Mouse (Mus musculus): ENCODE measurements at regions not wholly inside any gene's neighbourhood (a gene's known extent, or its start where the extent isn't known, plus 50 kb on each side); places are given as distances from the start of the nearest gene placed in this dataset.

DNA sequence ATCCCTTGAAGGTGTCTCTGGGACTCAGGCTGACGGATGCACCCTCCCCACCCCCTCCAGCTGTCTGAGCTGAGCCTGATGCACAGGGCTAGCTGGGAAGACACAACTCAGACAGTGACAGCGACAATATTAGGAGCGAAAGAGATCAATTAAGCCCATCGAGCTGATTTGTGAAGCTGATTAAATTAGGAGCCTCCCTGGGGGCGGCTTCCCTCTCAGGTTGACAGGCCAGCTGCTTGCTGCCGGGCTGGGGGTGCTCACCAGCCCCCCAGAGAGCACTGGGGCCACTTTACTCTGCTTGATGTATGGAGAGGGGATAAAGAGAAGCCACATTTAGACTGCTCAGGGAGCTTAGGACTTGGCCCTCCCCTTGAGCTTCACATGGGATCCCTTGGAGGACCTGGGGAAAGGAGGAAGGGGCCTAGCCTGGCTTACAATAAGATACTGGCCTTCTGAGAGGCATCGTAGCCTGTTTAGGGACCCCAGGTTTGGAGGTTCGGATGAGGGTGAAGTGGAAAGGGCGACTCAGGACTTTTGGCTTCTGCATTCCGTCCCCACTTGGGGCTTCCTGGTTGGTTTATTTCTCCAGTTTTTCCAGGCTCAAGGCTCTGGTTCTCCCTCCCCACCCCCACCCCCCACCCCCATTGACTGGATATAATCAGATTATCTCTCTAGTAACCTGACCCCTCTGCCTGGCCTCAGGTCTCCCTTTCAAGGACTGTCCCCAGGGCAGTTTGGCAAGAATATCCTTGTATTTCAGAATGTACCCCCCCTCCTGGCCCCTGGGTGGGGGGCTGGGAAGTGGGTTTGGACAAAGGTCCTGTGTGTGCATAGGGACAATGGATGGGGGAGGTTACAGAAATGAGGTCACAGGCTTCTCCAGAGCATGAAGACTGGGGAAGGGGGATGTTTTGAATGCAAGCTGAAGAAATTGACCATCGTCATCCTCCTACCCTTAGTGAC lies 283.4 kb downstream of the Rps24 start:
- no peak for DNase-seq

DNA sequence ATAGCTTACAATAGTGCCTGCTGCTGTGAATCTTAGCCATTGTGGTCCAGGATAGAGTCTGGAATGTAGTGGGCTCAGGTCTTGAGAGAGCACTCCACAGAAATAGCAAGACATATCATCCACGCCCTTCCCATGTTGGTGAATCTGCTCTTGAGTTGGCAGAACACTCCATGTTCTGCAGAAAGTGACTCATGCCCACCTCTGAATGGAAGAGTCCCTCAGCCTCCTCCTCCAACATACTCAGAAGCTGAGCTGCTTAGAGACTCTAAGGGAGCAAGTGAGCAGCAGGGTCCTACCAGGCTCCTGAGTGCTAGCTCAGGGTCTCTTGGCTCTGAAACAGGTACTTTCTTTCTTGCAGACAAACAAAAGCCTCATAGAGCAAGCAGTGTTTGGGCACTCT lies 284.7 kb downstream of the Rps24 start:
- DNase-seq, result no peak

DNA sequence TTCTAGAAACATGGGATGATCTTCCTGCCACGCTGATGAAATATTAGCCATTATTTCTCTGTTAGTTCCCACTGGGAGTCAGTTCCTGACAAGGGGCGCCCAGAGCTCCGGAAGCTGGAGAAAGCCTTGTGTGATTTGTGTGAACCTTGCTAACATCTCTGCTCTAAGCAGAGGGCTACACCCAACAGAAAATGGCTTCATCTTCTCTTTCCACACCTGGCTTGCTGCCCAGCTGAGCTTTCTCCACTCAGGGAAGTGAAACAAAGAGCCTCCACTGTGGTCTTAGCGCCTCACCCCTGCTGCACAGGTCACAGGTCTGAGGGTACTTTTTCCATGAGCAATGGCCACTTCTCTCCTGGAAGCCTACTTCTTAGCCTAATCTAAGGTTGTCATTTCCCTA lies 285.2 kb downstream of the Rps24 start:
- peak; percentile 21 for DNase-seq

DNA sequence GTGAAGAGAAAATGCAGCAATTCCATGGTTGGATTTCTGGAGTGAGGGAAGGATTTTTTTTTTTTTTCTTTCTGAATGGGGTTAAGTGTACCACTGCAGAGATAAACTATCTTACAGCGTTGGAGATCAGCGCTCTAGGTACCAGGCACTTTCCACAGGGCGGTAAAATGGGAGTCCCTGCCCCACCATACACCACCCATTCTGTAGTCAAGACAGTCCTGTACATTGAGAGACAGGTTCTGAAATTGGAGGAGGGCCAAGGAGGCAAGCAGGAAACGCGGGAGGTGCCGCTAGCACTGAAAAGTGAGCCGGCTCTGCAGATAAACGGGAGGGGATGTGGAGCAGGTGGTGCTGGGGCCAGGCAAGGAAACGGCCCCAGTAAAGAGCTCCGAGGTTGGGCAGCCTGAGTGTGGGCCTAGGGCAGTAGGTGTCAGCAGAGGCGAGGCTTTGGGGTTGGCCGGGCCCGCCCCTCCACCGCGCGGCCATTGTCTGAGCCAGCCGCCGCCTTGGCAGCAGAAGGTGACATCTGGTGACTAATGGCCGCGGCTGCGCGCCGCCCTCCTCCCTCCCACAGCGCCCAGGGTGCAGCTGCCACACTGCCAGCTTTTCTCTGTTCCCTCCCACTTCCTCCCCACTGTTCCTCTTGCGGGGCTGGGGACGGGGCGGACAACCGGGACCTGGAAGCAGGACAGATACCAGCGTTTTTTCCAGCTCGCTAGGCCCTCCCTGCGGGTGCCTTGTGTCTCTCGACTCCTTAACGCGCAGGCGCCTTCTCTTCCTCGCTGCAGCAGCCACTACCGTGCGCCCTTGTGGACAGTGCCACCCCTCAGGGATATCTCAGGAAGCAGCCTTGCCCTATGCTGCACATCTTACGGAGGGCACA lies 292.1 kb downstream of the Rps24 start:
- peak; percentile 88 for DNase-seq

DNA sequence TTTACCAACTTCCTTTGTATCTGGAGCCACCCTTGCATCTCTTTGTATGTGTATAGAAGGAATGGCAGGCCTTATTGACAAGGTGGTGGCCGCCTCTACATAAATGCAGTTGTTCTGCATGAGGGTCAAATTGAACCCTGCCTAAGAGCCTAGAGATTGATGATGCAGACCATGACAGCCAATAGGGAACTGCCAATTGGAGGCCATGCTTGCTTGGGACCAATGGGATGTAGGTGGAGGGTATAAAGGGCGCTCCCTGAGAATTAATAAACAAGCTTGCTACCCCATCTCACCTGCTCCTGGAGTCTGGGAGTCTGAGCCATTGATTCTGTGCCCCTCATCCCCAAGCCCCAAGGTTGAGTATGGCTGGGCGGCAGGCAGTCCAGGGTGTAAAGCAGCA lies 294.7 kb downstream of the Rps24 start:
- no peak for DNase-seq

DNA sequence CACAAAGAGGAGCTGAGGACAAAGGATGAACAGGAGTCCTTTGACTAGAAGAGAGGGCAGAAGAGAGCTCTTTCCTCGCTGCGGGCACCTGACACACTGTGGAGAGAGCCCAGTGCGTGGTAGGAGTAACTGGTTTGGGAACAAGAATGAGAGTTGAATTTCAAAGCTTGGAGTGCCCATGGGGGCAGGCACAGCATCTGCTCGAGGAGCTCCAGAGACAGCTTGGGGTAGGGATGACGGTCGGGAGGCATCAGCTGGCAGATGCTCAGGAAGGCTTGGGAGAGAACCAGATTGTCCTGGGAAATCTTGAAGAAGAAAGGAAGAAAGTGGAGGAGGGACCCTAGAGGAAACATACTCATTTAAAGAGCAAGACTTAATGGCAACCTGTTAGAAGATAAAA lies 297.0 kb downstream of the Rps24 start:
- no peak for DNase-seq

DNA sequence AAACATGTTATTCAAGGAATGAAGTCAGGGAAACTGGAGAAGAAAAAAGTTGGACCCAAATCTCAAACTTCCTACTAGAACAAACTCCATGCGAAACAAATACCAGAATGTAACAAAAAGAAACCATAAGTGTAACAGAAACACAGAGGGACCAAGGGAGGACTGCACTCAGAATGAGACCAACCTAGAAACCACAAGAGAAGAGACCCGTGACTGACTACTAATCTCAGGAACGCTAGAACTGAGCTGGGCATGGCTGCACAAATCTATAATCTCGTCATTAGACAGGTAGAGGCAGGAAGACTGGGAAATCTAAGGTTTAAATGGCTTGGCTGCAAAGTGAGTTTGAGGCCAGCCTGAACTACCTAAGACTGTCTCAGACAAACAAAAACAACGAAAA lies 298.5 kb downstream of the Rps24 start:
- DNase-seq, result no peak

DNA sequence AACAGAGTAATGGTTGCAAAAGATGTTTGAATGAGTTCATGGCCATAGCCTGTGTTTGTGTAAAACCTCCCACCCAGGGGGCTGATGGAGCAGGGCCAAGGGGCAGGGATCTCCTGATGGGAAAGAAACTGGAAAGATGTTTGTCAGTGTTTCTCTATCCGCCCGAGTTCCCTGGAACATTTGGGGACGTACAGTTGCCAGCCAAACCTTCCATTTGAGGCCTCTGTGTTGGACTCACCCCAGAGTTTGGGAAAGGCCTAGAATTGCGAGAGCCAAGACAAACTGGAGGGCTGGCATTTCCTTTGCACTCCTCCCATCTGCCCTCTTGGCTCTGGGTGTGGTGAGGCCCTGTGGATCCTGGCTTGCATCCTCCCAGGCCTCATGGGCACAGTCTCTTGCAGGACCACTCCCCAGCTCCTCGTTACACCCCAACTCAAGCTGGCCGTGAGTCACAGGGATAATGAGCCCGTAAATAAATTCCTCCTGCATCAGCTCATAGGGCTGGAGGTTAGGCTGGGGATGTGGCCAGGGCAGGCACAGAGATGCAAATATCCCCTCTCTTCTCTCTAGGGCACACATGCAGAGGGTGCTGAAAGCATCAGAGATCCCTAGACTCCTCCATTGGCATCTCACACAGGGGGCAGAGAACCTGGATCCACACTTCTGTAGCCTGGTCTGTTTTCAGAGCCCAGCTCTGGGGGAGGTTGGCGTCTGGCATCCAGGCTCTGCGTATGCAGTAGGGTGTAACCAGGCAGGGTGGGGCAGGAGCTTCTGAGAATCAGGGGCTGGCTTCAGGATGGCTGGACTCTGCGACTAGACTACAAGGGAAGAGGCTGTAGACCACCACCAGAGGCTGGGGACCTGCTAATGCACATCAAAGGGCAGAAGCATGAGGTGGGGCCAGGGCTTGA lies 306.7 kb downstream of the Rps24 start:
- no peak for DNase-seq

DNA sequence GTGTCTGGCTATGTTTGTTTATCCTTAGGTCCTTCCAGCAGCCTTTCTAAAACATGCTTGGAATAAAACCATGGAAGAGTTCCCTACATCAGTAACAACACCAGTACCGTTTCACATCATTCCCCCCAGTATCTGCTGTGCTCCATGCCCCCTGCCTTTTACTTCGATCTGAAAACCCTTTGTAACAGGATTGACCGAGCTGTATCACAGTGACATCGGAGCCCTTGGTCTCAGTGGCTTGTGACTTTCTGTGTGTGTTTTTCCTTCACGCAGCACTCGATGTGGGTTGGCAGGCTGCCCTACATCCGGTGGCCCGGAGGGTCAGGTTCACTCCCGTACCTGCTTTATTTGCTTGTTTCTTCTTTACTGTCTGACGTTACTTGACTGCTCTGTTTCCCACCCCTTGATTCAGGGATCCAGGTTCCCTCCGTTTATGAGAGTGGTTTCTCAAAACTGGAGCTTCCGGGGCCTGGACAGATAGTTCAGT lies 307.5 kb downstream of the Rps24 start:
- no peak for DNase-seq

DNA sequence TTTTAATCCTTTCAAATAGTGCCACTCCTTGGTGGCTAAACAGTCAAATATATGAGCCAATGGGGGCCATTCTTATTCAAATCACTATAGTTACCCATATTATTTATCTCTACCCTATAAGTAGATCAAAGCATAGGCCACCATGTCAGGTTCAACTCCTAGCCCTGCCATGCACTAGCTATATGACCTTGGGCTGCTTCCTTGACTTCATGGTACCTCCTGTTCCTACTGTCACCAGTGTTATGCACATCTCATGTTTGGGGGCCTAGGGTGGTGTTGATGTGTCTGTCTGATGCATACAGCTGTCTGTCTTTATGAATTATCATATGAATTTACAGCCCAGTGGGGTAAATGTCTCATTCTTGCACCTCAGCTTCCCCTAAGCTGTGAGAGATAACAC lies 310.6 kb downstream of the Rps24 start:
- no peak for DNase-seq

DNA sequence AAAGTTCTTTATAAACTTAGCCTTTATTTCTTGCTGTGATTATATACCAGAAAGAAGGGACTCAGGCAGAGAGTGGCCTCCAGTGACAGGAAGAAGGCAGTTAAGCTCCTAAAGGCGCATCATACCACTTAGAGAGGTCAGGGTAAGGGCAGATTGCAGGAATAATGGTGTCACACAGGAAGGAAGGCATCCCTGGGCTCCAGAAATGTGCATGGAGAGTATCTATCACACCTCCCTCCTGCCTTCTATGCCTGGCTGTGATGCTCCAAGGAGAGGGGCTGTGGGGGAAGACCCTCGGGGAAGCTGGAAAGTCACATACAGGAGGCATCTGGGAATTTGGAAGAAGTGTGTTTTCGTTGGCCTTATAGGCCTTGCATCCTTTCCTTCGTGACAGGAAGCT lies 311.1 kb downstream of the Rps24 start:
- no peak for DNase-seq

DNA sequence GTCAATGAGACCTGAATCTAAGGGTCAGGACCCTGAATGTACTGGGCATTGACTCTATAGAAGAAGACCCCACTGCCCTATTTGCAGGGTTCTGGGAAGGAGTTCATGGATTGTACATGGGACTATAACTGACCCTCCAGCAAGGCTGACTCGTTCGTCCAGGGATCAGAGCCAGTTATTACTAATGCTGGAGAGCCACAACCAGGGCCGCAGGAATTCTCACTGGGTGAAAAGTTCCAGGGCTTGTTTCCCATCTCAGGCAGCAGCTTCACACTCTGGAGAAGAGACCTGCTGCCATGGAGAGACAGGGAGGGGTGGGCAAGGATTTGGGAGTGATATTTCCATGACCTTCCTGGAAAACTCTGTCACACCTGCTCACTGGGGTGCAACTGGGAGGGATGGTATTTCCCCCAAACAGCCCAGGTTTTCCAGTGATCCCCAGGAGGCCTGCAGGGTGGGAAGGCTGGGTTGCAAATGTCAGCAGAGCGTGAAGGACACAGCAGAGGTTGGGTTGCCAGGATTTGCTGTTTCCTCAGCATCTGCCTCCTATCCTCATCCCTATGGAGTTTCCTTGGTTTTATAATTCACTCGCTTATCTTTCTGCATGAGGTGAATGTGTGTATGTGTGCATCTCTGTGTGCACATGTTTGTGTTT lies 316.2 kb downstream of the Rps24 start:
- no peak for DNase-seq

DNA sequence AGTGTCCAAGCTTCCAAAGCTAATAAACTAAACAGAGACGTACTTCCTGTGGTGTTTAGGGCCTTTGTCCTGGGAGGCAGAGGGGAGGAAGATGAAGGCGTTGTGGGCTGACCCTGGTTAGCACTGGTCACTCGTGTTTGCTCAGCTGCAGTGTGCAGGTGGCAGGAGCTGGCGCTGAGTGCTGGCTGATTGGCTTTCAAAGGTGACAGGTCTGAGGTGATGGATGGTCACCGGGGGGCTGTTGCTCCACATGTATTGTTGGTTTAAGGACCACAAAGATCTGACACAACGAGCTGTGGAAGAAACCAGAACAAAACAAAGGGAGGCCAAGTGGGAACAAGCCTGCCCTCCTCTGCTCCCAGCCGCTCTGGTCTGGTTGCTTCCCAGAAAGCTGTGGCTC lies 320.1 kb downstream of the Rps24 start:
- DNase-seq, result no peak

DNA sequence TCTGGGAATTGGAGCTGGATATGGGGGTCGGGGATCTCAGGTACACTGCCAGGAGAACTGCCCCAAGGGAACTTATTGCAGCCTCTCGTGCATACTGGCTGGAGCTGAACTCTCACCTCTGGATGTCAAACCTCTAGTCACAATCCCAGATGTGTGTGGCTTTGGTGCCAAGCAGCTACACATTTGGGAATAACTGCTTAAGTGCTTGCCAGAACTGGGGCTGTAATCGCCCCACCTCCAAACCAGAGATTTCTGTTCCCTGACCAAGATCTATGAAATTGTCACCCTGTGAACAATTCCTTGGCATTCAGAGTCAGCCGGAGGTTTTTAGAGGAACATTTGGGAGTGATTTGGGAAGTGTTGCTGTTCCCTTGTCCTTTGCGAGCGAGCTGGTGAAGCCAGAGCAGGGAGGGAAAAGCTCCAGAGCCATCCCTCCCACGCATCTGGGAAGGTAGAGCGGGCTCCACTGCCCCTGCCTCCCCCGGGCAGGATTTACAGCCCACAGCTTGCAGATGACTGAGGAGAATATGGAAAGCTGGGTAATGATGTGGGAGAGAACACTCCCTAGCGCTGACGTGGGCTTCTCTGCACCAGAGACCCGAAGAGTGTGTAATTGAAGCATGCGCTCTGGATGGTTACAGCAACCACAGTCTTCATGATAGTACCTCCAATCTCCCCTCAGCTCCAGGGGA lies 336.1 kb downstream of the Rps24 start:
- no peak for DNase-seq

DNA sequence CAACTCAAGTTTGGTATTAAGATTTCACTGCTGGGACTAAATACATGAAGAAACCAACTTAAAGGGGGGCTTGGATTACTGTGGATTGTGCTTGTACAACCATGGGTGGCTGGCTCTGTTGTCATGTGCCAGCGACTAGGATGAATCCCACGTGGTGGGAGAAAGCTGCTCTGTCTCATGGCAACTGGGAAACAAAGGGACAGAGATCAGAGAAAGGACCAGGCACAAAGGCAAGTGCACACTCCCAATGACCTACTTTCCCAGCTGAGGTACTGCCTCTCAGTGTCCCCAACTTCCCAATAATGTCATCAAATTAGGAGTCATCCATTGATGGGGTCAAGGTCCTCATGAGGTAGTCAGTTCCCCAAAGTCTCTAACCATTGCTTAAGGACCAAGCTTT lies 337.4 kb downstream of the Rps24 start:
- DNase-seq, result no peak

DNA sequence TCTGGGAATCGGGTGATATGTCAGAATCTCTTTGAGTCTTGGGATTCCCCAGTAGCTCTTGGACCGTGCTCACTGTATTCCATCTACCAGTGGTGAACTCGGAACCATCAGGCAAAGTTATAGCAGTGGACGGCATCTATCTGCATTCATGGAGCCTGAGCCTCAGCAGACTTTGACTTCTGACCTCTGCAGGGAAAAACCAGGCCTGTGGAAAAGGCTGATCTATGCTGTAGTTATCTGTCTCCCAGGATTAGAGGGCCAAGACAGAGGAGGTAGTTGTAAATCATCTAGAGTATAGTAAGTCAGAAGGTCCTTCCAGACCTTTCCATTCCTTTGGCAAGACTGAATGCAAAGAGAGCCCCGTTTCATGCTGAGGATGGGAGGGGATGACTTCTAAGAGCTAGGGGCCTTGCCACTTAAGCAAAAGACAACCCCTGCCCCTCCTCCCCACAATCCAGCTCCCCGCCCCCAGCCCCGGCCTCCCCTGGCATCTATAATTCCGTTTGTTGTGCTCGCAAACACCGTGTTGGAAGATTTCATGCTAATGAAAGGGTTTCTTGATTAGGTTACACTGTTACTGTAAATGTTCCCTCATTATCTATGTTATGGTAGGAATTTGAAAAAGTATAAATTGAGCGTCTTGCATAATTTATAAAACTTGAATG lies 338.9 kb downstream of the Rps24 start:
- no peak for DNase-seq

DNA sequence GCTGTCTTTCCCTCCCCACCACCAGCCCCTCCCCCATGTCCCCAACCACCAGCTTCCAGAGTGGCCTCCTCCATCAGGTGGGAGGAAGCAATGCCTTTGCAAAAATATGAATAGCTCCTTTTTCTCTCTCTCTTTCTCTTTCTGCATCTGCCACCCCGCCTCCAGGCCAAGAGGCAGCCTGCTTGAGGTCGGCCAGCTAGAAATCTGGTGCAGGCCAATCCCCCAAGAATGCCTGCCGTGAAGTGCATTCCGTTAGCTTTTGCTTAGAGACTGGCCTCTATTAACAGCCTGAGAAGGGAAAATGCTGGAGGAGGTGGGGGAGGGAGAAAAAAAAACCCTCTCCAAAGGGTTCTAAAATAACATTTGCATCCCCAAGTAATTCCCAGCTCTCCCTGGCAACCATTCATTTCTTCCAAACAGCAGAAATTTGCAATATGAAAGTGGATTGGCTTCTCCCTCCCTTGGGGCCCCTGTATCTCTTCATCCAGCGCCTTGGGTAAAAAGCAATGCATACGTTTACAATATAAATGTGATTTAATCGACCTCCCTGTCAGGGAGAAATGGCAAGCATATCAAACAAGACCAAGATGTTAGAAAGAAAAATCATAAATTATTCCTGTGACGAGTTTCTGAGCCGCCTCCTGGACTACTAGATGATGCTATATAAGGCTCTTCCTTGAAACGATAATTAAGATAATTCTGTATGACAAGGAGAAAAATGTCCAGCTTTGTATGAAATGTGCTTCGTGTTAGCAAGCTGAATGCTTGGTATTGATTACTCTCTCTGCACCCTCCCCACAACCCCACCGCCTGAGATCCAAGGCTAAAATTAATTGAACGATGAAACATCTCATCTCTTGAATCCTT lies 339.8 kb downstream of the Rps24 start:
- DNase-seq, result no peak

DNA sequence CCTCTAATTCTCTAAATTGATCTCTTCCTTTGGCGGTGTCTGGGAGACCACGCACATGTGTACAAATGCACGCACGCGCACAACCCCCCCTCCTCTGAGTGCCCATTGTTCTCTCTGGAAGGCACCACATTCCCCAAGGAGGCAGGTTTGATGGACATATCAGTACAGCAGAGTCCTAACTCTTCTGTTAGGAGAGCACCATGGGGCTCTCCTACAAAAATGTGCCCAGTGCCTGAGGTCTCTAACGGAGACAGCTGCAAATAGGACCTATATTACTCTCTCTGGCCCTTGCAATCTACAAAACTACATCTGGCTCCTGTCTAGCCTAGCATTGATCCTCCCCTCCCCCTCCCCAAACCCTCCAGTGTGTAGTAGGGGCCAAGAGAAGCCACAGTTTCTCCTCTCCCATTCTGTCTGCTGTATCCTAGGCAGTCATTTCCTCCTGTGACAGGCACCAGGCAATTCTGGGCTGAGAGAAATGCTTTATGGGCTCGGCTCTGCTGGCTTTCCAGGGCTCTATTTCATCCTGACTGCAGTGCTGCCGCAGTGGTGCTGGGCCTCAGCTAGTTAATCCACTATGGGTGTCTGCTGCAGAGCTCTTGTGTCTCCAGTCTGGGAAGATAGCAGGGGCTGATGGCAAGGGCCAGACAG lies 340.6 kb downstream of the Rps24 start:
- no peak for DNase-seq

DNA sequence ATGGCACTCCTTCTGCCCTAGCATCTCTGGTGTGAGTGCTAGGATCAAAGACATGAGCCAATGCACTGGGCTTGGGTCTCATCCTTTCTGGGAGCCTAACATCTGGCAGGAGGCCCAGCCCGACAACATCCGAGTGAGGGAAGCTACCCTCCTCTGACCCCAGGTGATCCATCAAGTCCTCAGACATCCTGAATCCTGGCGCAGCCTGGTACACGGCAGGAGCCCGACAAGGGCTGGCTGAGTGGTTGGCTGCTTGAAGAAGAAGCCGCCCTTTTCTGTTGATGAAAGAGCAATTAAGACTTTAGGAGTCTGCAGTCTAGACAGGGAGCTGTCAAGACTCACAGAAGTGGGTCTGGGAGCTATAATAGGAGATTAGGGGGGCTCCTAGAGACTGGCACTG lies 342.1 kb downstream of the Rps24 start:
- DNase-seq, result no peak

All from adrenal gland, postnatal 25 days (tissue).